Mouse (Mus musculus): ENCODE measurements around the gene Wfikkn2. TPM values are rescaled to one million over a fixed set of nuclear protein-coding genes. Genes with fewer than 3 reads are reported as not detected.

Gene Wfikkn2
- polyA plus RNA-seq, 1 experiment from 2014 or later = 1.4 TPM

DNA sequence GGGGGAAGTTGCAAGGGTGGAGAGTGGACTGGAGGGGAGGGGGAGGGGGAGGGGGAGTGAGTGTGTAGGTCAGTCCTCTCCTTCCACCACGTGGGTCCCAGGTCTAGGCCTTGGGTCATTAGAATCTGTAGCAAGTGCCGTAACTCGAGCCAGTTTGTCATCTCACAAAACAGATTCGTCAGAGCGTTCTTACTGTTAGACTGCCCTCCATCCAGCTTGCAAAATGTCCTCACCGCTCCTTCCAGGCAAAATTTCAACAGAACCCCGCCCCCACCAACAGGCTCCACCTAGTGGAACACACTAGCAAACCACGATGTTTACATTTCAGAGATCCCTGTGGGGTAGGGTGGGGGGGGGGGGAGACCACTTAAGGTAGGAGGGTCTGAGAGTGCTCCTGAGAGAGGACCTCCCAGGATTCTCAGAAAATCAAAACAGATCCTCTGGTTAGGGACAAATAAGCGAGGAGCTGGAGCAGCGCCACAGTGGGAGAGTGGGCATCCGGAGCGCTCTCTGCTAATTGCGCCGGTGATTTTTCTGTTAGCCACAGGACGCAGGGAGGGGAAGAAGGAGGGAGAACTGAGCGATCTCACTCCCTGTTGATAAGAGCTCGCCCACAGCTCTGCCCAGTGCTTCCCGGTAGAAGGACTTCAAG, 19.5 kb upstream of the Wfikkn2 start:
- H3K9ac ChIP-seq (ENCODE audit: low read length) = peak overlapping the region; percentile 38; the same call in 1 of the 2 replicates
- H3K27ac ChIP-seq (replicated peaks) = peak overlapping the region; percentile 49; the same call in 1 of the 2 replicates
- ATAC-seq (ENCODE audit: low FRiP score, low TSS enrichment) = peak; percentile 77
- H3K4me3 ChIP-seq (ENCODE audit: low read depth, low read length) = peak overlapping the region; percentile 30
- WGBS = 3% methylated on average over 18 of the region's 18 CpGs
- H3K4me2 ChIP-seq (replicated peaks; ENCODE audit: low read depth) = peak overlapping the region; percentile 60
- peak; percentile 72 for TF ChIP-seq CTCF (IDR thresholded peaks at IDR 0.05; ENCODE audit: low read depth)
- no peak for TF ChIP-seq EP300 (optimal IDR thresholded peaks at IDR 0.05)
- H3K27me3 ChIP-seq (ENCODE audit: control insufficient read depth, insufficient read depth, low read length) = no peaks in the 10 kb centered on the region
- H3K36me3 ChIP-seq (ENCODE audit: control insufficient read depth, insufficient read depth, low read length) = no peaks in the 10 kb centered on the region
- no peaks in the 10 kb centered on the region for H3K4me1 ChIP-seq (replicated peaks; ENCODE audit: control insufficient read depth, insufficient read depth)
- no peaks in the 10 kb centered on the region for H3K9me3 ChIP-seq (ENCODE audit: control insufficient read depth, low read length)
- DNase-seq (ENCODE audit: low spot score) = peak; percentile 79

DNA sequence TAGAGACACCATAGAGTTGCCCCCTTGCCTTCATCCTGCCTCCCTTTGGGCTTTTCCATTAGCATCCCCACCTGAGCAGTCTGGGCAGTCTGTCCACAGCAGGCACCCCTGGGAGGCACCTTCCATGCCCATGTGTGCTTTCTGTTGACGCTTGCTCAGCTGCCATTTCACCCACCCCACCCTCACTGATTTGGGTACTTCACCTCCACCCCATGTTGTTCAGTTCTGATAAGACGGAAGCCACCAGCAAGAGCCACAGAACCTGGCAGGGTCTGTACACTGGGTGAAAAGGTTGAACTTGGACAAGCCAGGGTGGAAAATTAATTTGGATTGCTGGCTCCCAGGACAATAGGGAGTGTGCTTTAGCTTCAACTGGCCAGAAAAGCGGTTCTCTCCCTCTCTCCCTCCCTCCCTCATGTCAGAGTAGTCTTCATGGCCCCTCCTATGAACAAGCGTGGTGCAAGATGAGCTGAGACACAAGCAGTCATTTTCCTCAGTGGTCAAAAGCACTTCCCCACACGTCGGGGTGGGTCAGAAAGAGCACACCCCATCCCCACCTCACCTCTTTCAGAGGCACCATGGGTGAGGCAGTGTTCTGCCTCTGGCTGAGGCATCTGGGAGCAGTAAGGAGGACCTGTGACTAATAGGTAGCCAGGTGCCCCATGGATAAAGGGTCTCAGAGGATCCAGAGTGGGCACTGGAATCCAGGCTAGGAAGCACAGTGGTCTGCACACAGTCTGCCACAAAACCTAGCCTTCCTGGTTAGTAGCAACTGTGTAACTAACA, 16.0 kb upstream of the Wfikkn2 start:
- Histone ChIP-seq H3K4me1 (replicated peaks; ENCODE audit: control insufficient read depth, insufficient read depth) (no peaks in the 10 kb centered on the region), H3K4me3 (ENCODE audit: low read depth, low read length) (no peak overlapping the region), H3K9me3 (ENCODE audit: control insufficient read depth, low read length) (no peaks in the 10 kb centered on the region), H3K27ac (replicated peaks) (no peak overlapping the region), H3K36me3 (ENCODE audit: control insufficient read depth, insufficient read depth, low read length) (no peaks in the 10 kb centered on the region), H3K9ac (ENCODE audit: low read length) (no peak overlapping the region), H3K27me3 (ENCODE audit: control insufficient read depth, insufficient read depth, low read length) (no peaks in the 10 kb centered on the region), H3K4me2 (replicated peaks; ENCODE audit: low read depth) (no peak overlapping the region)
- 54% methylated on average over 6 of the region's 6 CpGs for WGBS
- no peak for ATAC-seq (ENCODE audit: low FRiP score, low TSS enrichment)
- no peak for TF ChIP-seq EP300 (optimal IDR thresholded peaks at IDR 0.05)
- no peak for TF ChIP-seq CTCF (IDR thresholded peaks at IDR 0.05; ENCODE audit: low read depth)
- no peak for DNase-seq (ENCODE audit: low spot score)

DNA sequence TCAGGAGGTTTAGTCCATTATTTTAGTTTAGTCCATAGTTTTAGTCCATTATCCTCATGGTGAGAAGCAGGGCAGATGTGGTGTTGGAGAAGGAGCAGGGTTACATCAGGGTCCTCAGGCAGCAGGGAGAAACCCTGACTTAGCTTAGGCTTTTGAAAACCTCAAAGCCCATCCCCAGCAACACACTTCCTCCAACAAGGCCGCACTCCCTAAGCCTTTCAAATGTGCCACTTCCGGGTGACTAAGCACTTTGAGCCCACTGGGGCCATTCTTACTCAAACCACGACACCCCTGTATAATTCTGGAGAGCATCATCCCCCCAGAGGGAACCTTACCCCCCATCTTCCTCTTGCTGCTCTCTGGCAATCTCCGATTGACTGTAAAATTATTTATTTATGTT, 14.0 kb upstream of the Wfikkn2 start:
- 73% methylated on average over 4 of the region's 4 CpGs for WGBS
- TF ChIP-seq CTCF (IDR thresholded peaks at IDR 0.05; ENCODE audit: low read depth) (no peak), EP300 (optimal IDR thresholded peaks at IDR 0.05) (no peak)
- H3K9me3 ChIP-seq (ENCODE audit: control insufficient read depth, low read length) = no peaks in the 10 kb centered on the region

DNA sequence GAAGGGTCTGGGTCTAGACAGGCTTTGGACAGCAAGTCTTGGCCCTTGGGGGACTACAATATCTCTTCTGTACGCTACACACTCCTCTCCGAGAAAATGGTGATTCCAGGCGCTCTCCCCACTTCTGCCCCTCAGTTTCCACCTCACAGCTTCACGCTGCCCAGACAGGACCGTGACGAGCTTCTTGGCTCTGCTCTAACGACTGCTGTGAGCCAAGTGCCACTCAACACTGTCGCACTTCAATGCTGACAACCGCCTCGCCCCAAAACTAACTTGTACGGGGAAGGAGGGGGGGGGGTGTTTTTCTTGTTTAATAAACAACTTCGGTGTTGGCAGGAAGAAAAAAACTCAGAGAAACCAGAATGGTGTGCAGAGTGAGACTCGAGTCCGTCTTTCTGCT, 12.2 kb upstream of the Wfikkn2 start:
- DNase-seq (ENCODE audit: low spot score) (no peak), ATAC-seq (ENCODE audit: low FRiP score, low TSS enrichment) (no peak)
- TF ChIP-seq EP300 (optimal IDR thresholded peaks at IDR 0.05) (no peak), CTCF (IDR thresholded peaks at IDR 0.05; ENCODE audit: low read depth) (no peak)
- H3K27me3 ChIP-seq (ENCODE audit: control insufficient read depth, insufficient read depth, low read length) = no peaks in the 10 kb centered on the region
- H3K27ac ChIP-seq (replicated peaks) = no peak overlapping the region
- no peak overlapping the region for H3K4me3 ChIP-seq (ENCODE audit: low read depth, low read length)
- no peaks in the 10 kb centered on the region for H3K9me3 ChIP-seq (ENCODE audit: control insufficient read depth, low read length)
- 69% methylated on average over 14 of the region's 14 CpGs for WGBS
- H3K9ac ChIP-seq (ENCODE audit: low read length) = no peak overlapping the region
- H3K4me1 ChIP-seq (replicated peaks; ENCODE audit: control insufficient read depth, insufficient read depth) = no peaks in the 10 kb centered on the region
- H3K4me2 ChIP-seq (replicated peaks; ENCODE audit: low read depth) = no peak overlapping the region
- no peaks in the 10 kb centered on the region for H3K36me3 ChIP-seq (ENCODE audit: control insufficient read depth, insufficient read depth, low read length)

More for the DNA sequence above, 14.0 kb upstream of the Wfikkn2 start:
- Histone ChIP-seq H3K27me3 (ENCODE audit: control insufficient read depth, insufficient read depth, low read length) (no peaks in the 10 kb centered on the region), H3K4me2 (replicated peaks; ENCODE audit: low read depth) (no peak overlapping the region), H3K9ac (ENCODE audit: low read length) (no peak overlapping the region), H3K36me3 (ENCODE audit: control insufficient read depth, insufficient read depth, low read length) (no peaks in the 10 kb centered on the region), H3K27ac (replicated peaks) (no peak overlapping the region), H3K4me3 (ENCODE audit: low read depth, low read length) (no peak overlapping the region), H3K4me1 (replicated peaks; ENCODE audit: control insufficient read depth, insufficient read depth) (no peaks in the 10 kb centered on the region)
- no peak for DNase-seq (ENCODE audit: low spot score)
- no peak for ATAC-seq (ENCODE audit: low FRiP score, low TSS enrichment)

DNA sequence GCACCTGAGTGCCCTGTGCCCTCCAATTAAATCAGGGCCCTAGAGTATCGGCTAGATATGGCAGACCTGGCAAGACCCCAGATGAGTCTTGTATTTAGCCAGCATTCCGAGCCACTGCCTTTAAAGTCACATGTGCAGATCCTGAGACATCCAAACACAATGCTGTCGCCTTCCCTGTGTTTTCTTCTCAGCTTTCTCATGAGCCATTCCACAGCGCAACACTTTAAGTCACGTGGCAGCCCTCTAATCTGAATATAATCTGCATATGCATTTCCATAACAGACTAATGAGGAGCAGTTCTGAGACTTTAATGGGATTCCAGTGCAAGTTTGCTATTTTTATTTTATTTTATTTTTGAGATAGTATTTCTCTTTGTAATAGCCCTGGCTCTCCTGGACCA, 9.9 kb upstream of the Wfikkn2 start:
- no peak overlapping the region for H3K9ac ChIP-seq (ENCODE audit: low read length)
- no peak overlapping the region for H3K27ac ChIP-seq (replicated peaks)
- no peak for ATAC-seq (ENCODE audit: low FRiP score, low TSS enrichment)
- no peak overlapping the region for H3K4me3 ChIP-seq (ENCODE audit: low read depth, low read length)
- WGBS = 76% methylated on average over 5 of the region's 5 CpGs
- no peaks in the 10 kb centered on the region for H3K4me1 ChIP-seq (replicated peaks; ENCODE audit: control insufficient read depth, insufficient read depth)
- DNase-seq (ENCODE audit: low spot score) = no peak
- H3K4me2 ChIP-seq (replicated peaks; ENCODE audit: low read depth) = no peak overlapping the region
- no peaks in the 10 kb centered on the region for H3K27me3 ChIP-seq (ENCODE audit: control insufficient read depth, insufficient read depth, low read length)
- H3K36me3 ChIP-seq (ENCODE audit: control insufficient read depth, insufficient read depth, low read length) = no peaks in the 10 kb centered on the region
- H3K9me3 ChIP-seq (ENCODE audit: control insufficient read depth, low read length) = no peaks in the 10 kb centered on the region
- TF ChIP-seq CTCF (IDR thresholded peaks at IDR 0.05; ENCODE audit: low read depth) = no peak
- TF ChIP-seq EP300 (optimal IDR thresholded peaks at IDR 0.05) = no peak

DNA sequence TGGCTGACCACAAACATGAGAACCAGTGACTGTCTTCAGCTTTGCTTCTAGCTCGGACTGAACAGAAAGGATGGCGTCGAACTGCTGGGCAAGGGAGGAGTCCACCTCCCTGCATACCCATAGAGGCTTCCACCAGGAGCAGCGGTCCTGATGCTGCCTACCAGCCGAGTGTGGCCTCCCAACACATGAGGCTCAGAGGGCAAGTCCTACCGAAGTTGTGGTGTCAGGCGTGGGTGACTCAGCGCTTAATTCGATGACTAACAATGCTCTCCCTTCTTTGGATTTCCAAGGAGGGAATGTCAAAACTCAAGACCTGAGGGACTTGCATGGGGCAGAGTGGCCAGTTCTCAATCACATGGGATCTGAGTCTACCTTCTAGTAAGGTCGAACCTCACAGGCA, 7.9 kb upstream of the Wfikkn2 start:
- H3K9me3 ChIP-seq (ENCODE audit: control insufficient read depth, low read length) = no peaks in the 10 kb centered on the region
- H3K27me3 ChIP-seq (ENCODE audit: control insufficient read depth, insufficient read depth, low read length) = no peaks in the 10 kb centered on the region
- ATAC-seq (ENCODE audit: low FRiP score, low TSS enrichment) (no peak), DNase-seq (ENCODE audit: low spot score) (no peak)
- no peak overlapping the region for H3K9ac ChIP-seq (ENCODE audit: low read length)
- TF ChIP-seq CTCF (IDR thresholded peaks at IDR 0.05; ENCODE audit: low read depth) = no peak
- TF ChIP-seq EP300 (optimal IDR thresholded peaks at IDR 0.05) = no peak
- no peak overlapping the region for H3K4me2 ChIP-seq (replicated peaks; ENCODE audit: low read depth)
- no peaks in the 10 kb centered on the region for H3K4me1 ChIP-seq (replicated peaks; ENCODE audit: control insufficient read depth, insufficient read depth)
- no peak overlapping the region for H3K27ac ChIP-seq (replicated peaks)
- H3K36me3 ChIP-seq (ENCODE audit: control insufficient read depth, insufficient read depth, low read length) = no peaks in the 10 kb centered on the region
- H3K4me3 ChIP-seq (ENCODE audit: low read depth, low read length) = no peak overlapping the region
- WGBS = 84% methylated on average over 10 of the region's 10 CpGs
